Mouse (Mus musculus) kidney, embryonic 14.5 days (tissue): ENCODE measurements around the gene Smarce1. TPM values are rescaled to one million over a fixed set of nuclear protein-coding genes. Genes with fewer than 3 reads are reported as not detected.

Experiments used
- ATAC-seq: fragments of 200-750 bp; cut with Nextera tagmentation; 2 replicates; pipeline ENCODE4 v1.8.0; 2017; ENCODE audit warnings: moderate number of reproducible peaks, mild to moderate bottlenecking, moderate TSS enrichment, moderate library complexity; ENCODE audit not compliant: low FRiP score, low TSS enrichment
- H3K27ac ChIP-seq: fragments of 300-500 bp; sonication (generic); 2 replicates; pipeline ENCODE4 v1.5.1; 2014; ENCODE audit warnings: low read depth, mild to moderate bottlenecking, low read length, moderate library complexity, mixed read lengths
- H3K27me3 ChIP-seq: fragments of 300-500 bp; sonication (generic); 2 replicates; pipeline ENCODE4 v1.6.1; 2014; ENCODE audit warnings: mild to moderate bottlenecking, low read length; ENCODE audit not compliant: control insufficient read depth, insufficient read depth
- H3K36me3 ChIP-seq: fragments of 300-500 bp; sonication (generic); 2 replicates; pipeline ENCODE4 v1.6.1; 2014; ENCODE audit warnings: low read length, mixed read lengths; ENCODE audit not compliant: control insufficient read depth, insufficient read depth
- H3K4me1 ChIP-seq: fragments of 300-500 bp; sonication (generic); 2 replicates; pipeline ENCODE4 v1.6.1; 2014; ENCODE audit warnings: low read length, mixed read lengths; ENCODE audit not compliant: control insufficient read depth, insufficient read depth
- H3K4me2 ChIP-seq: fragments of 300-500 bp; sonication (generic); replicated peaks from 2 replicates; pipeline ENCODE4 v1.6.1; 2014; ENCODE audit warnings: low read depth, mild to moderate bottlenecking, low read length
- H3K4me3 ChIP-seq: fragments of 300-500 bp; sonication (generic); 2 replicates; pipeline ENCODE4 v1.5.1; 2014; ENCODE audit warnings: mild to moderate bottlenecking, low read length
- H3K9ac ChIP-seq: fragments of 300-500 bp; sonication (generic); 2 replicates; pipeline ENCODE4 v1.6.1; 2014; ENCODE audit warnings: low read depth, mild to moderate bottlenecking, low read length, moderate library complexity
- H3K9me3 ChIP-seq: fragments of 300-500 bp; sonication (generic); 2 replicates; pipeline ENCODE4 v1.6.1; 2016; ENCODE audit warnings: low read length; ENCODE audit not compliant: control insufficient read depth
- WGBS: fragments of 180-500 bp; shearing (Covaris S2); extraction: QIAGEN DNeasy Blood & Tissue Kit; methylation state at CpG from one replicate; pipeline ENCODE4 v1.1.7; 2014; 5-methylcytosine and 5-hydroxymethylcytosine counted together
- polyA plus RNA-seq: library from polyadenylated mRNA; unstranded; fragments of >200 nt; fragmentation: Nextera tagmentation; extraction: Ambion mirVana; gene quantifications from 2 replicates; pipeline ENCODE4 v1.2.1, GENCODE M21; 2014

The Smarce1 gene
- polyA plus RNA-seq, 1 experiment from 2014 or later = 190 TPM

- Histone ChIP-seq H3K27me3 (no peaks in the 10 kb centered on the region), H3K4me1 (no peaks in the 10 kb centered on the region), H3K4me2 (peak overlapping the region; percentile 44), H3K27ac (no peak overlapping the region), H3K4me3 (peak overlapping the region; percentile 11; the same call in 1 of the 2 replicates), H3K9me3 (no peaks in the 10 kb centered on the region), H3K9ac (no peak overlapping the region), H3K36me3 (no peaks in the 10 kb centered on the region)
- ATAC-seq = no peak
- WGBS = 45% methylated on average over 3 of the region's 3 CpGs
Observed at GRCm38 (mm10) chr11:99243200-99243819, 12.5 kb upstream of the Smarce1 start.

- Histone ChIP-seq H3K4me1 (no peaks in the 10 kb centered on the region), H3K27me3 (no peaks in the 10 kb centered on the region), H3K36me3 (no peaks in the 10 kb centered on the region), H3K4me3 (no peak overlapping the region), H3K9ac (no peak overlapping the region), H3K4me2 (no peak overlapping the region), H3K27ac (no peak overlapping the region), H3K9me3 (no peaks in the 10 kb centered on the region)
- ATAC-seq = no peak
- 81% methylated on average over 5 of the region's 5 CpGs for WGBS
Observed at GRCm38 (mm10) chr11:99242056-99242455, 11.2 kb upstream of the Smarce1 start.

- 63% methylated on average over 14 of the region's 14 CpGs for WGBS
- Histone ChIP-seq H3K4me1 (no peaks in the 10 kb centered on the region), H3K4me2 (no peak overlapping the region), H3K27me3 (no peaks in the 10 kb centered on the region), H3K9me3 (no peaks in the 10 kb centered on the region), H3K9ac (no peak overlapping the region), H3K27ac (no peak overlapping the region), H3K36me3 (no peaks in the 10 kb centered on the region), H3K4me3 (no peak overlapping the region)
- no peak for ATAC-seq
Observed at GRCm38 (mm10) chr11:99238468-99238867, 7.7 kb upstream of the Smarce1 start.

- H3K4me2 ChIP-seq = peak overlapping the region; percentile 53
- H3K9me3 ChIP-seq = no peaks in the 10 kb centered on the region
- peaks cover 18% of the 10 kb centered on the region for H3K36me3 ChIP-seq
- H3K9ac ChIP-seq = peak overlapping the region; percentile 99
- peaks cover 19% of the 10 kb centered on the region for H3K4me1 ChIP-seq
- peak overlapping the region; percentile 94 for H3K4me3 ChIP-seq
- ATAC-seq = peak; percentile 57
- no peaks in the 10 kb centered on the region for H3K27me3 ChIP-seq
- 25% methylated on average over 15 of the region's 15 CpGs for WGBS
- peak overlapping the region; percentile 99 for H3K27ac ChIP-seq
Observed at GRCm38 (mm10) chr11:99231049-99231816, 416 bp upstream of the Smarce1 start.

- WGBS = under 1% methylated on average over 30 of the region's 31 CpGs
- Histone ChIP-seq H3K27me3 (no peaks in the 10 kb centered on the region), H3K4me1 (peaks cover 19% of the 10 kb centered on the region), H3K27ac (peak overlapping the region; percentile 99), H3K9ac (peak overlapping the region; percentile 99), H3K36me3 (peaks cover 33% of the 10 kb centered on the region), H3K4me2 (peak overlapping the region; percentile 80), H3K9me3 (no peaks in the 10 kb centered on the region), H3K4me3 (peak overlapping the region; percentile 94)
- peak; percentile 56; the same call in 1 of the 2 replicates for ATAC-seq
Observed at GRCm38 (mm10) chr11:99229641-99230260, 1.1 kb downstream of the Smarce1 start.

DNA sequence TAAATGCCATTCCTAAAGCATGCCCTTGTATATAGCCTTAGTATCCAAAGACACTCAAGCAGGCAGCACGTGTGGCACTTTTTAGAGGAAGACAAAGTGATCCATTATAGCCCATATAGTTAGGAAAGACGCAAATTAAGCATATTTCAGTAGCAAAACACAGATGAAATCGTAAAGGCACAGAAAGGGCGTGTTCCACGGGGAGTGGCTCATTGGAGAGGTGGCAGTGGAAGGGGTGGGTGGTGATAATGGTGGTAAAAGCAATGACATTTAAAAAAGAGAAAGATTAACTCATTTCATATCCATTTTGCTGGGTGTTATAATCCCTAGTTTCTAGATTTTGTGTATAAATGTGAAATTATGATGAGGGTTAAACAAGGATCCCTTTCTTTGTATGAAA is 4.5 kb downstream of the Smarce1 start:
- Histone ChIP-seq H3K27ac (no peak overlapping the region), H3K4me1 (peaks cover 14% of the 10 kb centered on the region), H3K4me2 (no peak overlapping the region), H3K9ac (no peak overlapping the region), H3K9me3 (no peaks in the 10 kb centered on the region), H3K27me3 (no peaks in the 10 kb centered on the region), H3K36me3 (peaks cover 62% of the 10 kb centered on the region), H3K4me3 (no peak overlapping the region)
- WGBS = 93% methylated on average over 5 of the region's 5 CpGs
- no peak for ATAC-seq

DNA sequence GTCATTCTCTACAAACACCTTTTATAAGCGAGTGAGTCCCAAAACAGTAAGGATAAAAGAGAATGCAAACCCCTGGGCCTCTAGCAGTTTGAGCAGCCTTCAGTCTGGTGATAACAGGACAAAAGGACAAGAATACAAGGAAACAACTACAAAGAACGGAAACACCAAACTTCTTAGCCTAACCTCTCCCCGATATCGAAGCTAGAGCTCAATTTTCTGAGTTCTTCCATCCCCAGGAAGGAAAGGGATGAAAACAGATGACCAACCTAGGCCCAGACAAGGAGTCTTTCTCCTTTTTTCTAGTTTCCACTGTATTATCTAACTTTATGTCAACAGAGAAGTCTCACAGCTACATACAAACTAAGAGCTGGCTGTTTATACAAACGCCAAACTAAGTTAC is 7.5 kb downstream of the Smarce1 start:
- H3K4me2 ChIP-seq = no peak overlapping the region
- H3K27me3 ChIP-seq = no peaks in the 10 kb centered on the region
- no peak overlapping the region for H3K4me3 ChIP-seq
- H3K9ac ChIP-seq = no peak overlapping the region
- no peak for ATAC-seq
- no peak overlapping the region for H3K27ac ChIP-seq
- H3K4me1 ChIP-seq = 0 out of 2 replicates have a peak, but pooled peaks cover 6% of the 10 kb centered on the region
- 83% methylated on average over 5 of the region's 5 CpGs for WGBS
- H3K9me3 ChIP-seq = no peaks in the 10 kb centered on the region
- peaks cover 90% of the 10 kb centered on the region for H3K36me3 ChIP-seq

- Histone ChIP-seq H3K9ac (no peak overlapping the region), H3K4me2 (no peak overlapping the region), H3K27ac (no peak overlapping the region), H3K27me3 (no peaks in the 10 kb centered on the region), H3K4me3 (no peak overlapping the region), H3K9me3 (no peaks in the 10 kb centered on the region), H3K36me3 (peaks cover 91% of the 10 kb centered on the region), H3K4me1 (no peaks in the 10 kb centered on the region)
- 71% methylated on average over 2 of the region's 2 CpGs for WGBS
- no peak for ATAC-seq
Observed at GRCm38 (mm10) chr11:99221811-99222210, 9.0 kb downstream of the Smarce1 start.
